Mouse (Mus musculus) testis, adult 2 months (tissue): ENCODE data around the gene Atp6v0d1. TPM values are rescaled to one million over a fixed set of nuclear protein-coding genes. Genes with fewer than 3 reads are reported as not detected.
A peak's percentile ranks its signal among the peaks of the same experiment; 100 is the strongest.

Experiments
- H3K27ac ChIP-seq: fragments of 200-500 bp; 2 replicates; pipeline ENCODE4 v1.5.1; 2012; ENCODE audit warnings: low read depth, low read length; ENCODE audit not compliant: control insufficient read depth, insufficient read depth
- H3K27me3 ChIP-seq: fragments of 200-500 bp; 2 replicates; pipeline ENCODE4 v1.6.1; 2012; ENCODE audit warnings: mild to moderate bottlenecking, low read length, moderate library complexity; ENCODE audit not compliant: control insufficient read depth, insufficient read depth
- H3K36me3 ChIP-seq: fragments of 200-500 bp; 2 replicates; pipeline ENCODE4 v1.6.1; 2012; ENCODE audit warnings: mild to moderate bottlenecking, low read length; ENCODE audit not compliant: control insufficient read depth, insufficient read depth
- H3K4me1 ChIP-seq: fragments of 200-500 bp; 2 replicates; pipeline ENCODE4 v1.6.1; 2012; ENCODE audit warnings: low read length; ENCODE audit not compliant: control insufficient read depth, insufficient read depth
- H3K4me3 ChIP-seq: fragments of 200-500 bp; 2 replicates; pipeline ENCODE4 v1.5.1; 2012; ENCODE audit warnings: low read depth, mild to moderate bottlenecking, low read length, moderate library complexity, mixed read lengths; ENCODE audit not compliant: control insufficient read depth
- CTCF ChIP-seq: fragments of 200-500 bp; IDR thresholded peaks from 2 replicates; pipeline ENCODE4 v1.5.1; 2012; ENCODE audit warnings: low read depth, mild to moderate bottlenecking, inconsistent platforms, low read length, moderate library complexity; ENCODE audit not compliant: control insufficient read depth, insufficient read depth, insufficient replicate concordance
- POLR2A ChIP-seq: fragments of 200-500 bp; IDR thresholded peaks from 2 replicates; pipeline ENCODE4 v1.6.1; 2012; ENCODE audit warnings: low read depth, mild to moderate bottlenecking, inconsistent platforms, low read length, moderate library complexity; ENCODE audit not compliant: control insufficient read depth
- polyA plus RNA-seq: library from polyadenylated mRNA; depleted of rRNA; stranded (reverse); fragments of >200 nt; gene quantifications from 2 replicates; pipeline ENCODE4 v1.2.3, GENCODE M21; 2012; rRNA removed

Gene Atp6v0d1
- 43.8 and 47.4 TPM in 2 replicates for polyA plus RNA-seq

DNA sequence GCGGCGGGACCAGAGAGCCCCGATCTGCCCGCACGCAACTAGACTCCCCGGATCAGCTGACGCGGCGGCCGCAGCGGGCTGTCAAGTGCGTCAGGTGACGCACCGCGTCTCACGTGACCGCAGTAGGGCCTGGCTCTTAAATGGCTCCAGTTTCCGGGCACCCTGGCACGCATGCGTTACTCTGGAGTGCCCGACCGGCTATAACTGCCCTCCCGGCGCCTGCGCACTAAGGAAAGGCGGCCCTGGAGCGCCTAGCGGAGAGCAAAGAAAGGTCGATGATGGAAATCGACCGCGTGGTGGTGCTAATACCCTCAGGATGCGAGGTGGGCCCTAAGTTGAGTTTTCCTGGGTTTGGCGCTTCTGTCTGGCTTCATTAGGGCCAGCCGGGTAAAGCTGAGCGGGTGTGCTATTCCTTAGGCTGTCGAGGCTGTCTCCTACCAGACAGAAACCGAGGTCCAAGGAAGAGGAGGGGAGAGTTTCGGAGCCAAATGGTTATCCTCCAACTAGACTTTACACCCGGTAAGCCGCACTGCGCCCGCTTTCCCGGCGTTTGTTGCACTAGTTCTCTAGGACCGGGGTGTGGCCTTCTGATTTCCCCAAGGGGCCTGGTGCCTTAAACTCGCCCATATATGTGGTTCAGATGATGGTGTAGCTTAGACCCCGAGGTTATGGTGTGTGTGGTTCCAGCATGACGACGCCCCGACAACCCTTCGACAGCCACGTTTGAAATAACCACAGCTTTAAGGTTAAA lies at the start of gene Atp6v0d1:
Atp6v0d1 (minus strand) TSS at position 96 of the 751 bp plus-strand sequence.
- peak within 1 kb of the TSS; percentile 77 for H3K27ac ChIP-seq
- TF ChIP-seq CTCF (peak; percentile 66; the same call in 1 of the 2 replicates), POLR2A (peak; percentile 75)
- peak within 1 kb of the TSS; percentile 86 for H3K4me3 ChIP-seq
- H3K36me3 ChIP-seq, result no peaks in the 10 kb centered on the region
- H3K27me3 ChIP-seq, result no peaks in the 10 kb centered on the region
- H3K4me1 ChIP-seq, result peaks cover 13% of the 10 kb centered on the region

DNA sequence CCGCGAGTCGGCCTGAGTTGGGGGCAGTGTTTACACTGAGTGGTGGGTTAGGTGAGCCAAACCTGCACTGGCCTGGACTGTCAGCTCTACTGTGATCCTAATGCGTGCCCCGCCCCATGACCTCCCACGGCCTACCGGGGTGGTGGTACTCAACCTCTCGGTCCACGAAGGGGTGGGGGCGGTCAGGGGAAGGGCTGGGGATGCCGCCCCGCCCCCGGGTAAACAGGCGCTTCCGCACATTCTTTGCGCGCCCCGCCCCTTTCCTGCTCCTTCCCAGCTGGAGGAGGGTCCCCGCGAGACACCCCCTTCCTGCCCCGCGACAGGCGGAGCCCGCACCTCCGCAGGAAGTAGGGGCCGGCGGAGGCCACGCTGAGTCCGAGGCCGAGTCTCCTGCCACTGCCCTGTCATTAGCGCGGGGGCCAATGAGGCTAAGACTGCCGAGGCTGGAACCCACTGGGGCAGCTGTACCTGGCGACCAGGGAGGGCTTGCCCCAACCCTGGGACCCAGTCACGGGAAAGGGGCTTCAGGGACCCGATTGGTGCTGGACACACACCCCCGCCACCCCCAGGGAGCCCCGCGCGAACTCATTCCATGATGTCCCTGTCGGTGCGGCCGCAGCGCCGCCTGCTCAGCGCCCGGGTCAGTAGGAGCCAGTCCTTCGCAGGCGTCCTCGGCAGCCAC lies 48.1 kb upstream of the Atp6v0d1 start:
- TF ChIP-seq CTCF (no peak), POLR2A (no peak)
- Histone ChIP-seq H3K4me3 (peak overlapping the region; percentile 87), H3K27me3 (no peaks in the 10 kb centered on the region), H3K27ac (no peak overlapping the region), H3K36me3 (no peaks in the 10 kb centered on the region), H3K4me1 (peaks cover 15% of the 10 kb centered on the region)

DNA sequence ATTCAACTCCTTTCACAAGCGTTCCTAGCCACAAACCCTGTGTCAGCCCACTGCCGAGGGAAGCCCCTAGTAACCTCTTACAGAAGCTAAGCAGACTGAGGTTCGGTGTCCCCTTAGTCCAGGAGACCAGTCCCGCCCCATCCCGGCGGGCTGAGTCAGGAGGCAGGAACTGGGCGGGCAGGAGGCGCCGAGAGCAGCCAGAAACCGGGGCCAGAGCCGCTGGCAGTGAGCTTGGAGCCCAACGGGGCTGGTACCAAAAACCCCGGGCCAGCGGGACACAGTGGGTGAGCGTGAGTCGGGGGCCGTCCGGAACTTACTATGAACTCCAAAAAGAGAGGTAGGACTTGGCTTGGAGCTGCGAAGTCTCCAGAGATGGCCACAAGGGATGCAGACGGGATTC lies 47.2 kb upstream of the Atp6v0d1 start:
- TF ChIP-seq CTCF (no peak), POLR2A (no peak)
- no peaks in the 10 kb centered on the region for H3K36me3 ChIP-seq
- H3K27me3 ChIP-seq, result no peaks in the 10 kb centered on the region
- H3K4me3 ChIP-seq, result peak overlapping the region; percentile 87
- peaks cover 15% of the 10 kb centered on the region for H3K4me1 ChIP-seq
- H3K27ac ChIP-seq, result no peak overlapping the region

DNA sequence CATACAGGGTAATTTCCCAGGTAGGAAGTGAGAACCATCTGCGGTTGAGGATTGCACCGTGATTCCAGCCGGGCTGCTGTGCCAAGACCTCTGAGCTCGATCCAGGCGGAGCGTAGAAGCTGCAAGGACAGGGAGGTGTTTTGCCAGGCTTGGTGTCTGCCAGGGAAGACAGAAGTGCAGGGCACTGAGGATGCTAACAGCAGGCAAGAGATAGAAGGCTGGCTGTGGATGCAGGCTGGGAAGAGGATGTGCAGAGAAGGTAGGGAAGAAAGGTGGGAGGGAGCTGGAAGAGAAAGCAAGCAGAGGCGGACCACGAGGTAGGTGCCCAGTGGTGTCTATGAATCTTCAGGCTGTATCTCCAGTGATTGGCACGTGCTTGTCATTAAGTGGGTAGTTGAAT lies 46.0 kb upstream of the Atp6v0d1 start:
- H3K4me3 ChIP-seq, result no peak overlapping the region
- no peaks in the 10 kb centered on the region for H3K36me3 ChIP-seq
- no peaks in the 10 kb centered on the region for H3K27me3 ChIP-seq
- TF ChIP-seq CTCF (no peak), POLR2A (no peak)
- peaks cover 22% of the 10 kb centered on the region for H3K4me1 ChIP-seq
- H3K27ac ChIP-seq, result no peak overlapping the region

DNA sequence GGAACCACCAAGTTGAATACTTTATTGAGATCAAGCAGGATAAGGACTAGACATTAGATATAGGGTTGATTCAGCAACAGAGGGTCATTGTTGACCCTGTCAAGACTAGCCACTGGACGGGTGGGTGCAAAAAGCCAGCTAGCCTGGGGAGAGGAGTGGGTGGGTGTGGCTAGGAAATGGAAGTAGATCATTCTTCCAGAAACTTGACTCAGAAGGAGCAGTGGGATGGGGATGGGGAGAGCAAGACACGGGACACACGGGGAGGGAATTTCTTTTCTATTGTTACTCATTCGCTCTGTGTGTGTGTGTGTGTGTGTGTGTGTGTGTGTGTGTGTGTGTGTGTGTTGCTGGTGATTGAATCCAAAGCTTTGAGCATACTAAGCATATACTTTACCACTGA lies 43.9 kb upstream of the Atp6v0d1 start:
- H3K36me3 ChIP-seq, result no peaks in the 10 kb centered on the region
- TF ChIP-seq POLR2A (no peak), CTCF (no peak)
- H3K4me1 ChIP-seq, result peaks cover 30% of the 10 kb centered on the region
- no peak overlapping the region for H3K27ac ChIP-seq
- H3K4me3 ChIP-seq, result no peak overlapping the region
- H3K27me3 ChIP-seq, result no peaks in the 10 kb centered on the region

DNA sequence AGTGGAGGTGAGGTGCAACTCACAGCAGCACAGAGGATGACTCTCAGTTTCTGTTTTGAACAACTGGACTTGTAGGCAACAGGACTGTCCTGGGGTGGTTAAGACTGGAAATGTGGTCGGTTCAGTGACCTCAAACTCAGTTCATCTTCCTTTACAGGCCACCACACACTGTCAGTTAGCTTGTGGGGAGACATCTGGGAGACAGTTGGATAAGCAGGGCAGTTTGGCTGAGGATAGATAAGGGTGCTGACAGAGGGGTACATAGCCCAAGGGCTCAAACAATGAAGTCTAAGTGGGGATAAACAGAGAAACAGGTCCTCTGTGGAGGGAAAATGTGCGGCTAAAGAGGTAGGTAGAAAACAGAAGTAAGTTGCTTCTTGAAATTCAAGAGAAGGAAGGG lies 43.5 kb upstream of the Atp6v0d1 start:
- H3K4me3 ChIP-seq, result no peak overlapping the region
- no peak overlapping the region for H3K27ac ChIP-seq
- no peaks in the 10 kb centered on the region for H3K36me3 ChIP-seq
- H3K27me3 ChIP-seq, result no peaks in the 10 kb centered on the region
- TF ChIP-seq POLR2A, result no peak
- TF ChIP-seq CTCF, result no peak
- H3K4me1 ChIP-seq, result peaks cover 27% of the 10 kb centered on the region

DNA sequence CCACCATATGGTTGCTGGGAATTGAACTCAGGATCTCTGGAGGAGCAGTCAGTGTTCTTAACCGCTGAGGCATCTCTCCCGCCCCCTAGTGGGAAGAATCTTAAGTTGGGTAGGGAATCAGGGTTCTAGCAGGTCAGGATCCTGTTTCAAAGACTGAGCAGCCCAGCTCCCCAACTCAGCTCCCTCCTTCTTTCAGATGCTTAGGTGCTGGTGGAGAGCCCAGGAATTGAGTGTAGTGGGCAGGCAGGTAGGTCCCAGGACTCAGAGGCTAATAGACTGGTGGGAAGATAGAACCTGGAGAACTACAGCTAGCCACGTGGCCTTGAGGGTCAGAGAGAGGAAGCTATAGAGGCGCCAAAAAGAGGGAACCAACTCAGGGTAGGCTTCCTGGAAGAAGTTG lies 41.8 kb upstream of the Atp6v0d1 start:
- TF ChIP-seq POLR2A (no peak), CTCF (no peak)
- Histone ChIP-seq H3K27ac (no peak overlapping the region), H3K4me1 (peaks cover 16% of the 10 kb centered on the region), H3K36me3 (no peaks in the 10 kb centered on the region), H3K4me3 (no peak overlapping the region), H3K27me3 (no peaks in the 10 kb centered on the region)
